Mouse (Mus musculus) bone marrow, adult 2 months (tissue): ENCODE measurements around the gene Spata33.

Experiments used
- CTCF ChIP-seq: fragments of 200-500 bp; IDR thresholded peaks from 2 replicates; pipeline ENCODE4 v1.5.1; 2011; ENCODE audit warnings: low read length, control low read depth; ENCODE audit not compliant: control insufficient read depth, insufficient read depth
- POLR2A ChIP-seq: fragments of 200-500 bp; IDR thresholded peaks from 2 replicates; pipeline ENCODE4 v1.6.1; 2011; ENCODE audit warnings: low read depth, mild to moderate bottlenecking, control low read depth, low read length, borderline replicate concordance; ENCODE audit not compliant: control insufficient read depth

DNA sequence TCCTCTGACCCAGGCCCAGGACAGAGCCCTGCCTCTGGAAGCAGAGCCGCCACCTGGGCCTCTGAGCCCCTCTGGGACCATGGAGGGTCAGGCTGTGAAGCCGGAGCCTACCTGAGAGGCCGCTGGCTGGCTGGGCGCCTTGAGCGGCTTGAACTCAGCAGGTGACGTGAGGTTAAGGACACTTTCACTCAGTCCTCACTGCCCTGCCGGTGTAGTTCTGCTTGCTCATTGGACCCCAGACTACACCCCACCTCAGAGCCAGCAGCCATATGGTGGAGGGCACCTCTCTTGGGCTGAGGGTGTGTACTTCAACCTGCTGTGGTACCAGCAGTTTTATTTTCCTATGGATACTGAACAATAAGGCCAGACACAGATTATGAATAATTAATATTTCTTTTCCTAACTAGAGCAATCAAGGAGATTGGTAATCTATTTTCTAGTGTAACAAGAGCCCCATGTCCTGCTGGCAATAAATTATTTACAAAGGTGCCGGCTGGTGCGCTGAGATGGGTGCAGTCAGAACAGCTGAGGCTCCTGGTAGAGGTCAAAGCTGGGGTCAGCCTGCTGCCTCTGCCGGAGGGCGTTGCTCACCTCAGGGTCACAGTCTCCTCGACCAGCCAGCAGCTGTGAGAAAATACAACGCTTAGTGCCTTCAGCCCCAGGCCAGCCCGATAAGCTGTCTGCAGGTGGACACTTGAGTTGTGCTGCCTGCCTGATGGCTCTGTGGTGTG, 55.5 kb downstream of the Spata33 start:
- TF ChIP-seq CTCF (no peak), POLR2A (no peak)
